Mouse (Mus musculus): Measurements from ENCODE around the gene Atp2a3.

GRCm38 (mm10) chr11:72957318-72957717, 3.7 kb upstream of the Atp2a3 start:
- TF ChIP-seq POLR2A (IDR thresholded peaks at IDR 0.05; ENCODE audit: extremely low read depth, insufficient read depth, low read length) (no peak), CTCF (IDR thresholded peaks at IDR 0.05; ENCODE audit: low read depth, low read length) (no peak)

Data from liver, adult 2 months (tissue).